Mouse (Mus musculus) MEL (cell line): ENCODE data around the gene Etd.

Experiments used
- CHD1 ChIP-seq: IDR thresholded peaks from 2 replicates; pipeline ENCODE4 v1.6.1; 2012; ENCODE audit warnings: low read depth, mild to moderate bottlenecking, inconsistent platforms, low read length, improper control_type of control experiment
- CTCF ChIP-seq, 3 experiments: IDR thresholded peaks in 2 of 3; conservative IDR thresholded peaks in 1 of 3; 2 replicates each; pipeline ENCODE4 v1.5.1; 2011 to 2012; ENCODE audit warnings: low read length in 3 of 3, low read depth in 2 of 3, mild to moderate bottlenecking in 2 of 3, improper control_type of control experiment in 1 of 3, inconsistent platforms in 1 of 3, mixed read lengths in 1 of 3, moderate library complexity in 1 of 3; ENCODE audit not compliant: control insufficient read depth in 1 of 3, insufficient read depth in 1 of 3, poor library complexity in 1 of 3, severe bottlenecking in 1 of 3
- EP300 ChIP-seq, 2 experiments: IDR thresholded peaks; 2 replicates each; pipeline ENCODE4 v1.6.1; 2011; ENCODE audit warnings: improper control_type of control experiment in 2 of 2, low read length in 2 of 2, low read depth in 1 of 2, mild to moderate bottlenecking in 1 of 2
- GATA1 ChIP-seq: IDR thresholded peaks from 2 replicates; pipeline ENCODE4 v1.6.1; 2011; ENCODE audit warnings: low read depth, low read length, improper control_type of control experiment
- HCFC1 ChIP-seq: IDR thresholded peaks from 2 replicates; pipeline ENCODE4 v1.6.1; 2012; ENCODE audit warnings: low read depth, mild to moderate bottlenecking, inconsistent platforms, low read length, improper control_type of control experiment, moderate library complexity
- MAX ChIP-seq: IDR thresholded peaks from 2 replicates; pipeline ENCODE4 v1.6.1; 2011; ENCODE audit warnings: low read length, improper control_type of control experiment
- MXI1 ChIP-seq: IDR thresholded peaks from 2 replicates; pipeline ENCODE4 v1.6.1; 2011; ENCODE audit warnings: mild to moderate bottlenecking, low read depth, low read length, improper control_type of control experiment
- NELFE ChIP-seq: IDR thresholded peaks from 2 replicates; pipeline ENCODE4 v1.6.1; 2011; ENCODE audit warnings: low read depth, low read length, improper control_type of control experiment
- NRF1 ChIP-seq: IDR thresholded peaks from 2 replicates; pipeline ENCODE4 v1.6.1; 2014; ENCODE audit warnings: low read depth, mild to moderate bottlenecking, inconsistent platforms, low read length, improper control_type of control experiment, moderate library complexity; ENCODE audit not compliant: poor library complexity, insufficient read depth, severe bottlenecking
- POLR2A ChIP-seq, 2 experiments: IDR thresholded peaks; 2 replicates each; pipeline ENCODE4 v1.6.1; 2011 to 2012; ENCODE audit warnings: low read length in 2 of 2, mild to moderate bottlenecking in 2 of 2, control low read depth in 1 of 2, improper control_type of control experiment in 1 of 2, low read depth in 1 of 2, moderate library complexity in 1 of 2; ENCODE audit not compliant: control insufficient read depth in 1 of 2, insufficient read depth in 1 of 2, poor library complexity in 1 of 2
- POLR2AphosphoS5 ChIP-seq: IDR thresholded peaks from 2 replicates; pipeline ENCODE4 v1.6.1; 2012; ENCODE audit warnings: low read depth, borderline replicate concordance, mild to moderate bottlenecking, inconsistent platforms, low read length, moderate library complexity, mixed read lengths
- USF1 ChIP-seq: IDR thresholded peaks from 2 replicates; pipeline ENCODE4 v1.6.1; 2014; ENCODE audit warnings: low read depth, mild to moderate bottlenecking, inconsistent platforms, low read length, improper control_type of control experiment, moderate library complexity
- USF2 ChIP-seq, 2 experiments: IDR thresholded peaks; 2 replicates each; pipeline ENCODE4 v1.6.1; 2011 to 2012; ENCODE audit warnings: improper control_type of control experiment in 2 of 2, low read length in 2 of 2, borderline replicate concordance in 1 of 2, inconsistent platforms in 1 of 2, low read depth in 1 of 2, mild to moderate bottlenecking in 1 of 2; ENCODE audit not compliant: insufficient read depth in 1 of 2
- ZNF384 ChIP-seq: IDR thresholded peaks from 2 replicates; pipeline ENCODE4 v1.6.1; 2012; ENCODE audit warnings: low read depth, mild to moderate bottlenecking, inconsistent platforms, low read length, improper control_type of control experiment

DNA sequence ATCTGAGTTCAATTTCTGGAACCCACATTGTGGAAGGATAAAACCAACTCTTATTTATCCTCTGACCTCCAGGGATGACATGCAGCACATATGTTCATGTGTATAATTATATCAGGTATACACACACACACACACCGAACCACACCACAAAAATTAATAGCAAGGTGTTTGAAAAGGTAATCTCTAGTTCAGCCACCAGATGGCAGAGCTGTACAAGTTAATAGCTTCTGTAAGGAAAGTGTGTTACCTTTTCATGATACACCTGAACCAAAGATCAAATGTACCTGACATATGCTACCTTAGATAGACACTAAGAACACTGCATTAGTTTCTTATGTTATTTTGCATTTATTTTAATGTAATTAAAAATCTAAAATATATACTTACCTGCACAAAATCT, 1.8 kb upstream of the Etd start:
- no peak for TF ChIP-seq HCFC1
- no peak for TF ChIP-seq POLR2AphosphoS5
- TF ChIP-seq CTCF (IDR thresholded peaks at IDR 0.05 in 2 of 3, conservative IDR thresholded peaks at IDR 0.05 in 1 of 3; ENCODE audit: control insufficient read depth in 1 of 3, insufficient read depth in 1 of 3, low read depth in 2 of 3, low read length in 3 of 3, poor library complexity in 1 of 3, severe bottlenecking in 1 of 3) = peak in 1 of 3 experiments; percentile 44; a peak in 2 of 6 replicates
- no peak for TF ChIP-seq POLR2A (IDR thresholded peaks at IDR 0.05; ENCODE audit: control insufficient read depth in 1 of 2, insufficient read depth in 1 of 2, low read depth in 1 of 2, low read length in 2 of 2, poor library complexity in 1 of 2)
- TF ChIP-seq ZNF384 = no peak
- no peak for TF ChIP-seq GATA1
- no peak for TF ChIP-seq NRF1
- TF ChIP-seq CHD1 = no peak
- no peak for TF ChIP-seq USF2 (IDR thresholded peaks at IDR 0.05; ENCODE audit: borderline replicate concordance in 1 of 2, insufficient read depth in 1 of 2, low read depth in 1 of 2, low read length in 2 of 2)
- no peak for TF ChIP-seq MXI1
- TF ChIP-seq NELFE = no peak
- no peak for TF ChIP-seq EP300 (IDR thresholded peaks at IDR 0.05; ENCODE audit: low read depth in 1 of 2, low read length in 2 of 2)
- no peak for TF ChIP-seq USF1
- TF ChIP-seq MAX = no peak
